Mouse (Mus musculus) adrenal gland, adult (tissue): Measurements from ENCODE around the gene Tlcd2.

ENCODE experiments used
- DNase-seq, 2 experiments: peaks; one replicate each; pipeline ENCODE4 v3.0.0; 2022 to 2023; ENCODE audit warnings: low spot score in 1 of 2; ENCODE audit not compliant: inconsistent age in 2 of 2

Gene Tlcd2

DNA sequence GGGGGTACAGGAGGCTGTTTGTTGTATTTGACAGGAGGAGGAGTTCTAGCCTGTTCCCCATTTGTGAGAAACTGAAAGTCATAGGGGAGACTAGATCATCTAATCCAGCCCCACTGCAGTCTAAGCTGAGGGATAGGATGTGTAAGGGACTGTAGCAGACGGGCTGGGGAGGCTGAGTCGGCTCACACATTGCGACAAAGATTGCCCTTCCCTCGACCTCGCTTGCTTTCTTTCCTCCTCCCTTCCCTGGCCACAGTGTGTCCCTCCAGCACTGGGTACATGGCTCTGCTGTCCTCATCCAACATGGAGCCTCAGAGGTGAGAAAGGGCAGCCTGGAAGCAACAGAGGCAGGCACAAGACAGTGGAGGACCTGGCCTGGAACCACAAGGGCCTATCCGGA is 3.5 kb downstream of the Tlcd2 start:
- no peak for DNase-seq

DNA sequence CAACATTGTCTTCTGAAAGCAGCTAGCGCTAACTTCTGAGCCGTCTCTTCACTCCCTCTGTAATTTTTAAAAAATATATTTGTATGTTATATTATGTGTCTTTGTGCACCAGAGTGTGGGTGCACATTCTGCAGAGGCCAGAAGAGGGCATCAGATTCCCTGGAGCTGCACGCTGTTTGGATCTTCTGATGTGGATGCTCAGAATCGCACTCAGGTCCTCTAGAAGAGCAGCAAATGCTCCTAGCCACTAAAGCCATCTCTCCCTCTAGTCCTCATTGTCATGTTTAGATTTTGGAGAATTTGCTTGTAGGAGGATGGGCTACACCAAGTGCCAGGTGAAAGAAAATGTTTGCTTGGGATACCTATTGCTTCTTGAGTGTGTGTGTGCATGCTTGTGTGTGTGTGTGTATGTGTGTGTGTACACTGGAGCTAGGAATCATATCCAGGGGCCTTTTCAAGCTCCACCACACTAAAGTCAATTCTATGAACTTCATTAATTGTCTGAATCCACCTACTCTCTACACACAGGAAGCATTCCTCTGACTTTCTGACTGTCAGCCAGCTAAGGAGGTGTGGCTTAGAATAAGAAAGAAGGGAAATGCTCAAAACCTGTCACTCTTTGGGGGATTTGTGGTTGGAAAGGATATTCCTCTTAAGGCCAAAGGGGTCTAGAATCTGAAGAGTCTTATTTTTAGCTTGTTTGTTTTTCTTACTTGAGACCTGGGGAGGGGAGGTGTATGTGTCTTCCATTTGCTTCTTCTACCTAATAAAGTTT is 5.4 kb downstream of the Tlcd2 start:
- DNase-seq, result peak in 1 of 2 experiments; percentile 58

- DNase-seq, result peak; percentile 86 to 93
Observed at GRCm38 (mm10) chr11:75467512-75468215, 6.1 kb downstream of the Tlcd2 start.

GRCm38 (mm10) chr11:75468410-75468809 is 6.9 kb downstream of the Tlcd2 start:
- no peak for DNase-seq

- DNase-seq, result no peak
Observed at GRCm38 (mm10) chr11:75469261-75469660, 7.7 kb downstream of the Tlcd2 start.

GRCm38 (mm10) chr11:75470675-75471074 is 9.2 kb downstream of the Tlcd2 start:
- DNase-seq, result peak in 1 of 2 experiments; percentile 26

- DNase-seq, result peak in 1 of 2 experiments; percentile 65
Observed at GRCm38 (mm10) chr11:75472469-75473081, 11.1 kb downstream of the Tlcd2 start.

DNA sequence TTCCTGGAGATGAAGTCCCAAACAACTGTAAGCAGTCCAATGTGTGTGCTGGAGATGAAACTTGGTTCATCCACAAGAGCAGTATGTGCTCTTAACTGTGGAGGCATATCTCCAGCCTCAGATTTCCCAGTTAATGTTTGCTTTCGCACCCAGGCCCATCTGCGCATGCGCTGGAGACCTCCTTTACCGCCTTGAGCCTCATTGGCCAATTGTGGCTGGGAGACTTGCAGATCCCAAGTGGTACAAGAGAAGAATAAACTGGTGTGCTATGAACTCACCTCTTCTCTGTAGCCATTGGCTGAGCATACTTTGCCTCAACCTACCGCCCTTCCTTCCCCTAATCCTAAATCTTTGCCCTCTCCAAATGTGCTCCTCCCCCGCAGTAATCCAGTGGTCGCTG is 11.9 kb downstream of the Tlcd2 start:
- DNase-seq, result no peak

GRCm38 (mm10) chr11:75486192-75486591 is 24.7 kb downstream of the Tlcd2 start:
- no peak for DNase-seq

DNA sequence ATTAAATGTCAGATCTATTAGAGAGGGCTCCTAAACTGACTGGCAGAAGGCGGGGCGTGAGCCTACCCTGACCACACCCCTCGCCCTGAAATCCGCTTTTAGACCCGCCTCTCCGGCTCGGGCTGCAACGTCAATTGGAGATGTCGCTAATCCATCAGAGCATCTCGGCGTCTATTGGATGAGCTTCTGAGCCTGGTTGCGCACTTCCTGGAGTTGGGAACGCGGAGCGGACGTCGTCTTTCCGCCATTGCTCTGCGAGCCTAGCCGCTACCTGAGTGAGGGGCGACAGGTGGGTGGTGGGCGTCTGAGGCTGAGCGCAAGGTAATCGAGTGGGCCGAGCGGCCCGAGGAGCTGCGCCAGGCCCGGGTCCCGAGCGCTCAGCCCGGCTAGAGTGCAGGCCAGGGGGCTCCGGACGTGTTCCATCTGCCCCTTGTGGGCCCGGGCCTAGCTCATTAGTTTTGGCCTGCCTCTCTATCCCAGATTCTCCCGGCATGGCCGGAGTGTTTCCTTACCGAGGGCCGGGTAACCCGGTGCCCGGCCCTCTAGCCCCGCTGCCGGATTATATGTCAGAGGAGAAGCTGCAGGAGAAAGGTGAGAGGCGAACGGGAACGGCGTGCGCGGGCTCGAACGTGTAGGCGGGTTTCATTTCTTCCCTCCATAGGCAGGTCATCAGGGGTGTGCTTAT is 25.2 kb downstream of the Tlcd2 start, which contains the start of gene Prpf8:
Gene Prpf8, plus strand, starts transcription at position 216 of the 685 bp plus-strand sequence.
- DNase-seq, result peak; percentile 97 to 100

DNA sequence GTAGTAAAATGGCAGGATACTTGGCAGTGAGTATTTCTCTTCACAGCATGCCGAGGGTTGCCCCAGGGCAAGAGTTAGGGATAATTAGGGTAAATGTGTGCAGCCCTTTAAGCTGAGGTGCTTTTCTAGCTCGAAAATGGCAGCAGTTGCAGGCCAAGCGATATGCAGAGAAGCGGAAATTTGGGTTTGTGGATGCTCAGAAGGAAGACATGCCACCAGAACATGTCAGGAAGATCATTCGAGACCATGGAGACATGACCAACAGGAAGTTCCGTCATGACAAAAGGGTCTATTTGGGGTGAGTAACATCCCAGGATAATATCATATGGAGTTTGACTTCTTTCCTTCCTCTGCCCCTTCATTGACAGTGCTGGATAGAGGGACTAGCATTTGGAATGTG is 26.0 kb downstream of the Tlcd2 start:
- DNase-seq, result no peak

GRCm38 (mm10) chr11:75494296-75495049 is 33.0 kb downstream of the Tlcd2 start:
- no peak for DNase-seq

GRCm38 (mm10) chr11:75498126-75498525 is 36.6 kb downstream of the Tlcd2 start:
- DNase-seq, result peak in 1 of 2 experiments; percentile 72

GRCm38 (mm10) chr11:75508162-75508561 is 46.6 kb downstream of the Tlcd2 start:
- DNase-seq, result no peak

DNA sequence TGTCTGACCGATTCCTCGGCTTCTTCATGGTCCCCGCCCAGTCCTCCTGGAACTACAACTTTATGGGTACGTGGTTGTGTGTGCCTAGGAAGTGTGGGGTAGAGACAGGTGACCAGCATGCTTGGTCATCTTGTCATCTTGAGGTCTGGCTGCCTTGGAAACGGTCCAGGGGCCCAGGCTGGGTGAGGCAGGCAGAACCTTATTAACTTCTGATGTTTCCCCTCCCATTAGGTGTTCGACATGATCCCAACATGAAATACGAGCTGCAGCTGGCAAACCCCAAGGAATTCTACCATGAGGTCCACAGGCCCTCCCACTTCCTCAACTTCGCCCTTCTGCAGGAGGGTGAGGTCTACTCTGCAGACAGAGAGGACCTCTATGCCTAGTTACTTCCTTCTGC is 47.4 kb downstream of the Tlcd2 start:
- DNase-seq, result peak; percentile 30 to 57

DNA sequence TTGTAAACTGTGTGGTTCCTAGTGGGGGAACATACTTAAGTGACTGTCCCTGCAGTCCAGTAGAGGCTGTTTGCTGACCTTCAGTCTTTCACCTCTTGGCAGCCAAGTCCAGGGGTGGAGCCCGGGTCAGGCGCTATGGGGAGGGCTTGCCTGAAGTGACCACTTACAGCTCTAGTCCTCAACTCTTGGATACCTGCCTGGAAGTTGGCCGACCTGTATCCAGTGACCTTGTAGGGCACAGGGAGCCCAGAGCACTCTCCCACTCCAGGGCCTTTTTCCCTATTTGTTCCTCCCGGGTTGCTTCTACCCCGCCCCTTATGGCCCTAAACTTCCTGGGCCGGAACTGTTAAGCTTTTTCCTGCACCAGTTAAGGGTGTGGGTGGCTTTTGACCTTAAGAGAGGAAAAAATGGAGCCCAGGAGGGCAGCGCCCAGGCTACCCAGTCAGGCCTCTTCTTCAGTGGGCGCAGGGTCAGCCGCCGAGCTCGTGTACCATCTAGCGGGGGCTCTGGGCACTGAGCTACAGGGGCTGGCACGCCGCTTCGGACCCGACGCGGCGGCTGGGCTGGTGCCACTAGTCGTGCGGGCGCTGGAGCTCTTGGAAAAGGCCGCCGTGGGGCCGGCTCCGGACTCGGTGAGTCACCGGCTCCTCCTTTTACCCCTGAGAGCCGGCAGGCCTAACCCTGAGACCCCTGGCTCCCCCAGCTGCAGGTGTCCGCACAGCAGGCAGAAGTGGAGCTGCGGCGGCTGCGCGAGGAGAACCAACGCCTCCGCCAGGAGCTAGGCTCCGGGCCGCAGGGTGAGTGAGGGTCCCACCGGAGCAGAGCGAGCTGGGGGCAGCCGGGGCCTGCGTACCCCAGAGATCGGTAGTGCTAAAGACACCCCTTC is 48.5 kb downstream of the Tlcd2 start, which contains the start of gene Rilp:
Gene Rilp, plus strand, starts transcription at position 354 of the 886 bp plus-strand sequence.
- peak; percentile 83 to 94 for DNase-seq

GRCm38 (mm10) chr11:75510627-75510993 is 49.1 kb downstream of the Tlcd2 start:
- peak; percentile 94 to 98 for DNase-seq

DNA sequence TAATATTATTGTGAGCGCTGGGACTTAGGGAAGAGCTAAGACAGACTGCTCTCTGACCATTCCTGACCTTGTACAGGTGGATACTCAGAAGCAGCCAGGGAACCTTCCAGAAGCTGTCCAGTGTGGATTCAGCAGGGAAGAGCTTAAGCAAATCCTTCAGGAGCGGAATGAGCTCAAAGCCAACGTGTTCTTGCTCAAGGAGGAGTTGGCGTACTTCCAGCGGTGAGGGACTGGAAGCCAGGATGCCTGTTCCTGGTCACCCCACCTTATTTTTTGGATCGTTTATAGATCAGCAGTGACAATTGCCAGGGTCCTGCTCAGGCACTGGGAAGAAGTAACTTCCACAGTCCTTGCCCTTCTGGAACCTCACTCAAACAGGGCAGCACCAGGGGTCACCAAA is 49.7 kb downstream of the Tlcd2 start:
- peak; percentile 54 to 75 for DNase-seq

DNA sequence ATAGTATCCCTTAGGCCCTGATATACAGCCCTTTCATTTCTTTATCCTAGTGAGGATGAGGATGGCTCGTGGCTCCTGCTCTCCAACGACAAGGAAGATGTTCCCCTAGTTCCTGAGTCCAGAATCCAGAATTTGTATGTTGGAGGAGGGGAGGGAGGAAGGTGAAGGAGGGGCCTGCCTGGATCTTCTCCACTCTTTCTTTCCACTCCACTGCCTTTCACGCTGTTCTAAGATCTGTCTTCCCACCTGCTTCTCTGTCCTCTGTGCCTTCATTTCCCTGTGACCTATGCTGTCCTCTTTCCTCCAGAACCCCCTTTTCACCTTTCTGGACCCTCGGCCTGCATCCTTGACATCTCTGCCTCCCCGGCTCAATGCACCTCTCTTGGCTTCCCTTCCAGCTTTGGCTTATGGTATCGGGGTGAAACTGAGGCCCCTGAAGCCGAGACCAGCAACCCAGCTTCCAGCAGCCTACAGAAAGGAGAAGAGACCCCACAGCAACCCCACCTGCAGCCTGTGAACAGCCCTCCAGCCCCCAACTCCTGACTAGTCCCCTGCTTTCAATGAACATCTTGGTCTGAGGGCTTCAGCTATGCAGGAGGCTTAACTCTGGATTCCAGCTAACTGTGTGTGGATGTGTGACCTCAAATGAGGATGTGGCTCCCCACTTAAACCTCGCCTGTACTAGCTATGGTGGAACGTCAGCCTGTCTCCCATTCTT is 50.9 kb downstream of the Tlcd2 start:
- DNase-seq, result no peak
